ENCODE assay signal across 36 mouse cellular contexts in the genomic region with DNA sequence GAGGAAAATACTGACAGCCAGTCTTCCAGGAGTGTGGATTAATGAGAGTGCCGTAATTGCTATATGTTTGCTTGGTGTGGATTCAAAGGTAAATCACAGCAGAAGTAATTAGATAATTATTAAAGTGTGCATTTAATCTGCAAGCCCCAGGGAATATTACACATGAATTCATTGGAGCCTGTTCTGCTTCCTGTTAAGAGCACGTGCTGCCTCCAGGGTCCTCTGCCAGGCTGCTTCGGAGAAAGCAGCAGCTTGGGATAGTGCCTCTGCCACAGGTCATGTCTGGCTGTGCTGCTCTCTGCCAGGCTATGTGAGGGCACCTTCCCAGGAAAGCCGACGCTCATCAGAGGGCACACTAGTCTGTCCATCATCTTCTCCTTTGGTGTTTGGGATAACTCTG. TPM values are rescaled to one million over a fixed set of nuclear protein-coding genes. Genes with fewer than 3 reads are reported as not detected.
DNase-seq lines count a peak whose midpoint lies in the region; ATAC-seq and TF ChIP-seq lines count a peak whose summit lies in the region.
"Had no signal": no experiment of that assay in that cellular context is flagged by ENCODE, and none has a peak within 500 bp of the region (broad histone marks: within the 10 kb centered on the region; RNA-seq: fewer than 3 reads in every experiment).

No protein-coding gene starts in this region.

- TF ChIP-seq CTCF in lung, adult 2 months (IDR thresholded peaks at IDR 0.05; ENCODE audit: insufficient read depth, low read length) = no peak

- no peak overlapping the region for H3K9ac ChIP-seq in hindbrain, embryonic 14.5 days
- no peak overlapping the region for H3K9ac ChIP-seq in hindbrain, embryonic 11.5 days (ENCODE audit: low read depth, low read length)
- H3K9ac ChIP-seq in embryonic facial prominence, embryonic 14.5 days (ENCODE audit: low read depth, low read length) = no peak overlapping the region
- H3K9ac ChIP-seq: embryonic facial prominence, embryonic 13.5 days; heart, embryonic 13.5 days; limb, embryonic 12.5 days; liver, embryonic 15.5 days; lung, embryonic 15.5 days; midbrain, embryonic 12.5 days; stomach, embryonic 15.5 days had no signal

- WGBS in hindbrain, embryonic 14.5 days = 47% methylated on average over 5 of the region's 5 CpGs
- WGBS in hindbrain, embryonic 11.5 days = 67% methylated on average over 5 of the region's 5 CpGs
- WGBS in embryonic facial prominence, embryonic 14.5 days = 37% methylated on average over 5 of the region's 5 CpGs
- WGBS in lung, adult 2 months = 71% methylated on average over 5 of the region's 5 CpGs

- no peaks in the 10 kb centered on the region for H3K36me3 ChIP-seq in hindbrain, embryonic 14.5 days (replicated peaks; ENCODE audit: control insufficient read depth, insufficient read depth)
- H3K36me3 ChIP-seq in hindbrain, embryonic 11.5 days (ENCODE audit: control insufficient read depth, insufficient read depth, low read length) = no peaks in the 10 kb centered on the region
- no peaks in the 10 kb centered on the region for H3K36me3 ChIP-seq in embryonic facial prominence, embryonic 14.5 days (ENCODE audit: control insufficient read depth, insufficient read depth, low read length)
- H3K36me3 ChIP-seq: embryonic facial prominence, embryonic 13.5 days; heart, embryonic 13.5 days; limb, embryonic 12.5 days; liver, embryonic 15.5 days; lung, embryonic 15.5 days; midbrain, embryonic 12.5 days; stomach, embryonic 15.5 days had no signal

- 0 out of 2 replicates have a peak, but pooled peaks have one; percentile 43 for ATAC-seq in hindbrain, embryonic 14.5 days (ENCODE audit: low FRiP score)
- ATAC-seq in hindbrain, embryonic 11.5 days (ENCODE audit: low FRiP score) = no peak
- peak; percentile 37; the same call in 1 of the 2 replicates for ATAC-seq in embryonic facial prominence, embryonic 14.5 days (ENCODE audit: low read depth)
- no peak for ATAC-seq in erythroblast, adult 5-6 weeks (replicated peaks; ENCODE audit: low FRiP score, poor library complexity, severe bottlenecking)
- ATAC-seq: activated CD4-positive, CD25-positive, alpha-beta regulatory T cell, adult 4 months; intestine, embryonic 16.5 days had no signal

- TF ChIP-seq POLR2A in lung, adult 2 months (IDR thresholded peaks at IDR 0.05; ENCODE audit: borderline replicate concordance, extremely low read depth, low read depth, low read length) = no peak

- no peak overlapping the region for H3K27ac ChIP-seq in hindbrain, embryonic 14.5 days
- no peak overlapping the region for H3K27ac ChIP-seq in hindbrain, embryonic 11.5 days (ENCODE audit: low read depth, low read length)
- H3K27ac ChIP-seq in embryonic facial prominence, embryonic 14.5 days (replicated peaks; ENCODE audit: low read depth, low read length) = no peak overlapping the region
- H3K27ac ChIP-seq: embryonic facial prominence, embryonic 13.5 days; heart, embryonic 13.5 days; kidney, postnatal 0 days; limb, embryonic 12.5 days; liver, embryonic 15.5 days; lung, embryonic 15.5 days; midbrain, embryonic 12.5 days; stomach, embryonic 15.5 days had no signal

- no peak for DNase-seq in hindbrain, embryonic 14.5 days (ENCODE audit: low spot score)
- DNase-seq in hindbrain, embryonic 11.5 days (ENCODE audit: low spot score) = no peak
- DNase-seq in retina, postnatal 1 day = peak; percentile 56
- DNase-seq in retina, embryonic 14.5 days (ENCODE audit: low spot score) = no peak
- DNase-seq in embryonic facial prominence, embryonic 14.5 days (ENCODE audit: low spot score) = no peak
- DNase-seq in lung, adult 2 months = no peak
- DNase-seq: adrenal gland, adult 2 months; adrenal gland, postnatal 36 days; B cell, adult 2 months; cerebellum, adult 2 months; gastrocnemius, postnatal 10 days; heart, postnatal 10 days; kidney, adult 8-10 months; layer of hippocampus, adult 9-11 months; lung, postnatal 36 days; right cerebral cortex, postnatal 25 days; thymus, adult 18-20 months; thymus, postnatal 25 days had no signal

- H3K4me2 ChIP-seq in hindbrain, embryonic 14.5 days (replicated peaks) = no peak overlapping the region
- no peak overlapping the region for H3K4me2 ChIP-seq in hindbrain, embryonic 11.5 days (replicated peaks; ENCODE audit: low read depth, low read length)
- H3K4me2 ChIP-seq in embryonic facial prominence, embryonic 14.5 days (ENCODE audit: low read depth, low read length) = no peak overlapping the region
- H3K4me2 ChIP-seq: embryonic facial prominence, embryonic 13.5 days; heart, embryonic 13.5 days; limb, embryonic 12.5 days; liver, embryonic 15.5 days; lung, embryonic 15.5 days; midbrain, embryonic 12.5 days; stomach, embryonic 15.5 days had no signal

- no peaks in the 10 kb centered on the region; the same call in 1 of the 2 replicates for H3K4me1 ChIP-seq in hindbrain, embryonic 14.5 days (replicated peaks; ENCODE audit: control insufficient read depth, insufficient read depth, low read length)
- H3K4me1 ChIP-seq in hindbrain, embryonic 11.5 days (replicated peaks; ENCODE audit: control insufficient read depth, insufficient read depth, low read length) = no peaks in the 10 kb centered on the region; the same call in 1 of the 2 replicates
- H3K4me1 ChIP-seq in embryonic facial prominence, embryonic 14.5 days (ENCODE audit: control insufficient read depth, insufficient read depth, low read length) = no peaks in the 10 kb centered on the region
- H3K4me1 ChIP-seq in lung, adult 2 months (ENCODE audit: control insufficient read depth, insufficient read depth, low read length) = no peaks in the 10 kb centered on the region
- H3K4me1 ChIP-seq: embryonic facial prominence, embryonic 13.5 days; liver, embryonic 15.5 days; lung, embryonic 15.5 days had no signal

- no peaks in the 10 kb centered on the region for H3K9me3 ChIP-seq in hindbrain, embryonic 14.5 days (ENCODE audit: control insufficient read depth, low read length)
- no peaks in the 10 kb centered on the region for H3K9me3 ChIP-seq in hindbrain, embryonic 11.5 days (ENCODE audit: control insufficient read depth, low read length)
- no peaks in the 10 kb centered on the region for H3K9me3 ChIP-seq in embryonic facial prominence, embryonic 14.5 days (ENCODE audit: control insufficient read depth, low read length)
- H3K9me3 ChIP-seq: embryonic facial prominence, embryonic 13.5 days; heart, embryonic 13.5 days; limb, embryonic 12.5 days; liver, embryonic 15.5 days; lung, embryonic 15.5 days; midbrain, embryonic 12.5 days; stomach, embryonic 15.5 days had no signal

- H3K27me3 ChIP-seq in hindbrain, embryonic 14.5 days (ENCODE audit: control insufficient read depth, insufficient read depth, low read length) = peaks cover 58% of the 10 kb centered on the region
- H3K27me3 ChIP-seq in hindbrain, embryonic 11.5 days (ENCODE audit: control insufficient read depth, insufficient read depth, low read length) = peaks cover 37% of the 10 kb centered on the region
- peaks cover 28% of the 10 kb centered on the region; the same call in 1 of the 2 replicates for H3K27me3 ChIP-seq in embryonic facial prominence, embryonic 14.5 days (replicated peaks; ENCODE audit: control insufficient read depth, insufficient read depth, low read length)
- H3K27me3 ChIP-seq: stomach, embryonic 15.5 days had no signal

- H3K4me3 ChIP-seq in hindbrain, embryonic 14.5 days (replicated peaks; ENCODE audit: low read length) = no peak overlapping the region
- H3K4me3 ChIP-seq in hindbrain, embryonic 11.5 days (ENCODE audit: low read depth, low read length) = no peak overlapping the region
- no peak overlapping the region for H3K4me3 ChIP-seq in embryonic facial prominence, embryonic 14.5 days (ENCODE audit: low read depth, low read length)
- no peak overlapping the region for H3K4me3 ChIP-seq in lung, adult 2 months (replicated peaks; ENCODE audit: extremely low read depth, low read depth, low read length)
- H3K4me3 ChIP-seq: embryonic facial prominence, embryonic 13.5 days; heart, embryonic 13.5 days; limb, embryonic 12.5 days; liver, embryonic 15.5 days; lung, embryonic 15.5 days; midbrain, embryonic 12.5 days; stomach, embryonic 15.5 days had no signal

RNA-seq across cellular contexts. Expression of gene A230072I06Rik, which starts 55.5 kb away (rescaled TPM):
- polyA plus RNA-seq in hindbrain, embryonic 14.5 days (2014; fragmentation: Nextera tagmentation; extraction: Ambion mirVana) = not detected in 2 replicates
- polyA plus RNA-seq in hindbrain, embryonic 11.5 days (2014; fragmentation: Nextera tagmentation; extraction: Ambion mirVana) = not detected in 2 replicates
- polyA plus RNA-seq in embryonic facial prominence, embryonic 14.5 days (2014; fragmentation: Nextera tagmentation; extraction: Ambion mirVana) = not detected in 2 replicates
- not detected in 2 replicates for polyA plus RNA-seq in lung, adult 2 months (2012; rRNA removed)
- total RNA-seq in erythroblast, adult 5-6 weeks (2015; ENCODE audit: low replicate concordance) = not detected in 2 replicates
- total RNA-seq in erythroblast, adult 5-6 weeks (2017; ENCODE audit: low replicate concordance) = not detected in 2 replicates
- total RNA-seq: adrenal gland, adult 2 months; adrenal gland, postnatal 36 days; gastrocnemius, postnatal 10 days; heart, adult 8-10 months; heart, postnatal 10 days; hematopoietic stem cell, adult 5-6 weeks; left cerebral cortex, postnatal 10 days; liver, adult 2 months; megakaryocyte, adult 5-6 weeks had no signal
- polyA plus RNA-seq: activated CD4-positive, CD25-positive, alpha-beta regulatory T cell, adult 4 months; adrenal gland, adult 2 months; cerebellum, adult 2 months; embryonic facial prominence, embryonic 13.5 days; gonadal fat pad, adult 2 months; heart, embryonic 13.5 days; intestine, embryonic 16.5 days; kidney, postnatal 0 days; large intestine, adult 2 months; limb, embryonic 12.5 days; liver, adult 2 months; liver, embryonic 15.5 days; lung, embryonic 15.5 days had no signal

Comparison
In these comparisons a context has a peak if more than half of its experiments do, and no peak if none do; other contexts are left out.
1. ATAC-seq: peak in hindbrain, embryonic 14.5 days (single experiment) and embryonic facial prominence, embryonic 14.5 days (single experiment); none in hindbrain, embryonic 11.5 days (single experiment) and erythroblast, adult 5-6 weeks (single experiment).